Mouse (Mus musculus) left cerebral cortex, postnatal 36 days (tissue): ENCODE data around the gene L2hgdh. TPM values are rescaled to one million over a fixed set of nuclear protein-coding genes. Genes with fewer than 3 reads are reported as not detected.
A peak's percentile ranks its signal among the peaks of the same experiment; 100 is the strongest.

ENCODE experiments used
- DNase-seq, 2 experiments: peaks; one replicate each; pipeline ENCODE4 v3.0.0; 2021 to 2022; ENCODE audit warnings: low spot score in 2 of 2, mixed read lengths in 1 of 2
- intact Hi-C: fragments of 180-260 bp; cut with DNase I; formaldehyde crosslinking; loops from one replicate; pipeline ENCODE4 v1.15.1; 2025
- total RNA-seq, 2 experiments: library from RNA; stranded (reverse); gene quantifications; 2 replicates each; pipeline ENCODE4 v1.2.3; 2021

L2hgdh gene
- total RNA-seq, 2 experiments from 2014 or later, result 15.4 to 18.6 TPM

GRCm38 (mm10) chr12:69733518-69733917, 8.8 kb upstream of the L2hgdh start:
- no peak for DNase-seq
- intact Hi-C loops, result loop anchor here (2.0 to 10.0 kb wide), 2 partner anchors 159 to 311 kb away; partner anchors contain the start of genes Atl1 and Map4k5

GRCm38 (mm10) chr12:69732221-69732620, 7.5 kb upstream of the L2hgdh start:
- intact Hi-C loops, result loop anchor here (2.0 to 10.0 kb wide), 2 partner anchors 161 to 313 kb away; partner anchors contain the start of genes Atl1 and Map4k5
- no peak for DNase-seq

GRCm38 (mm10) chr12:69730306-69730705, 5.6 kb upstream of the L2hgdh start:
- no peak for DNase-seq
- intact Hi-C loops, result loop anchor here (10.0 kb wide), 1 partner anchor 314 kb away; no protein-coding TSS in a partner anchor

GRCm38 (mm10) chr12:69729246-69729645, 4.6 kb upstream of the L2hgdh start:
- intact Hi-C loops, result no loop called here
- DNase-seq, result no peak

- intact Hi-C loops, result no loop called here
- DNase-seq, result no peak
These were observed 509 bp downstream of the L2hgdh start for GRCm38 (mm10) chr12:69724018-69724710.

- intact Hi-C loops, result no loop called here
- no peak for DNase-seq
These were observed 1.3 kb downstream of the L2hgdh start for GRCm38 (mm10) chr12:69723376-69723775.

- DNase-seq, result no peak
- intact Hi-C loops, result no loop called here
These were observed 1.8 kb downstream of the L2hgdh start for GRCm38 (mm10) chr12:69722857-69723256.

GRCm38 (mm10) chr12:69713628-69714027, 11.0 kb downstream of the L2hgdh start:
- DNase-seq, result no peak
- intact Hi-C loops, result no loop called here

GRCm38 (mm10) chr12:69704799-69705458, 19.7 kb downstream of the L2hgdh start:
- intact Hi-C loops, result no loop called here
- DNase-seq, result no peak

GRCm38 (mm10) chr12:69698352-69698751, 26.3 kb downstream of the L2hgdh start:
- intact Hi-C loops, result no loop called here
- no peak for DNase-seq

GRCm38 (mm10) chr12:69696746-69697145, 27.9 kb downstream of the L2hgdh start:
- intact Hi-C loops, result no loop called here

GRCm38 (mm10) chr12:69693471-69693870, 31.2 kb downstream of the L2hgdh start:
- DNase-seq, result no peak
- intact Hi-C loops, result no loop called here

More at GRCm38 (mm10) chr12:69696746-69697145, 27.9 kb downstream of the L2hgdh start:
- DNase-seq, result peak in 1 of 2 experiments; percentile 15

- intact Hi-C loops, result no loop called here
- DNase-seq, result no peak
These were observed 34.0 kb downstream of the L2hgdh start for GRCm38 (mm10) chr12:69690714-69691113.

GRCm38 (mm10) chr12:69689094-69689493, 35.6 kb downstream of the L2hgdh start:
- DNase-seq, result no peak
- intact Hi-C loops, result no loop called here

GRCm38 (mm10) chr12:69688368-69688767, 36.3 kb downstream of the L2hgdh start:
- no peak for DNase-seq
- intact Hi-C loops, result no loop called here

- intact Hi-C loops, result loop anchor here (5.0 kb wide), 3 partner anchors 36 to 326 kb away; partner anchors contain the start of gene Nemf
- DNase-seq, result peak; percentile 31 to 59
These were observed 41.1 kb downstream of the L2hgdh start for GRCm38 (mm10) chr12:69683537-69683936.

- DNase-seq, result no peak
- intact Hi-C loops, result loop anchor here (5.0 kb wide), 3 partner anchors 36 to 326 kb away; partner anchors contain the start of gene Nemf
These were observed 41.8 kb downstream of the L2hgdh start for GRCm38 (mm10) chr12:69682788-69683419.

GRCm38 (mm10) chr12:69682065-69682787, 42.4 kb downstream of the L2hgdh start:
- intact Hi-C loops, result loop anchor here (5.0 kb wide), 3 partner anchors 35 to 325 kb away; partner anchors contain the start of gene Nemf
- DNase-seq, result peak; percentile 77 to 79

- peak; percentile 45 to 75 for DNase-seq
- intact Hi-C loops, result loop anchor here (5.0 kb wide), 3 partner anchors 34 to 324 kb away; partner anchors contain the start of gene Nemf
These were observed 43.1 kb downstream of the L2hgdh start, which contains the start of gene Sos2 for GRCm38 (mm10) chr12:69681566-69682061. Sos2 (minus strand) TSS chr12:69681852.
